Mouse (Mus musculus): Measurements from ENCODE around the gene Mapk6.

DNA sequence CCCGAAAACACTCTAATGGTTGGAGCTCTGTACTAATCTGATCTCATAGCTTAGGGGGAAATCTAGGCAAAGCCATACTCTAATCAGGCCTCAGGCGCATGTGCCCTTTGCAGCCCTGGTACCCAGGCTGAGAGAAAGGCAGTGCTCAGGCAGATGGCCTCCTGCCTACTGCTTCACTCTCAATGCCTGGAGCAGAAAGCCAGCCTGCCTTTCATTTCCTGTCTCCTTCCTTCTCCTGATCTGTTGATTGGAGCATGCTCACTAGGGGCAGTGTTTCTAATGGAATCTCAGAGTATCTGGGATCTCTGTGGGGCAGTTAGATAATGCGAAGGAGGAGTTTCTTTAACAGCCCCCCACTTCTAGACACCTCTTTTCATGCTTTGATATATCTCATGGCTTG, 90.4 kb downstream of the Mapk6 start:
- no peak for TF ChIP-seq CTCF (conservative IDR thresholded peaks at IDR 0.05; ENCODE audit: insufficient read depth, insufficient read length, low read depth, low read length)
- no peak for TF ChIP-seq POLR2A (IDR thresholded peaks at IDR 0.05; ENCODE audit: low read depth, low read length)
